Mouse (Mus musculus) liver, adult 2 months (tissue): Measurements from ENCODE around the gene Pnpla5.
"Not testable (repeated sequence)": the region's sequence is repeated elsewhere in the genome, so short reads cannot be mapped to it uniquely, and the experiment has no call there.

Experiments used
- CTCF ChIP-seq: fragments of 200-500 bp; IDR thresholded peaks from 2 replicates; pipeline ENCODE4 v1.5.1; 2011; ENCODE audit warnings: low read depth, low read length, control low read depth
- POLR2A ChIP-seq: fragments of 200-500 bp; IDR thresholded peaks from 2 replicates; pipeline ENCODE4 v1.6.1; 2011; ENCODE audit warnings: low read length, control low read depth; ENCODE audit not compliant: insufficient read depth; ENCODE audit errors: extremely low read depth

DNA sequence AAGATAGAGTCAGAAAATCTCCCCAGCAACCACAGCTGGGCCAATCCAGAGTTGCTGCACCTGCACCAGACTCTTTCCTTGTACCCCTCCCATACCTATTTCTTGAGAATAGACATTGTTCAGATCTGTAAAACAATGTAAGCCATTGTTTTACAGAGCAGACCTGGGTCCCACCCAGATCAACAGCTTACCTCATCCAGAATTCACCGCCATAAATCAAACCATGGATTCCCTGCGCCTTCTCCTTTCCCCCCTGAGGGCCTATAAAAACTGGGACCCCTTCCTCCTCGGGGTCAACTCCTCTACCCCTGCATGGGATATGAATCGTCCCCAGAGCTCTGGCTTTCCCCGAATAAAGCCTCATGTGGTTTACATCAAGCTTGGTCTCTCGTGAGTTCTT lies 34.6 kb upstream of the Pnpla5 start:
- TF ChIP-seq CTCF, POLR2A: not testable (repeated sequence)
